ENCODE assay signal across 7 mouse cellular contexts in the genomic region with DNA sequence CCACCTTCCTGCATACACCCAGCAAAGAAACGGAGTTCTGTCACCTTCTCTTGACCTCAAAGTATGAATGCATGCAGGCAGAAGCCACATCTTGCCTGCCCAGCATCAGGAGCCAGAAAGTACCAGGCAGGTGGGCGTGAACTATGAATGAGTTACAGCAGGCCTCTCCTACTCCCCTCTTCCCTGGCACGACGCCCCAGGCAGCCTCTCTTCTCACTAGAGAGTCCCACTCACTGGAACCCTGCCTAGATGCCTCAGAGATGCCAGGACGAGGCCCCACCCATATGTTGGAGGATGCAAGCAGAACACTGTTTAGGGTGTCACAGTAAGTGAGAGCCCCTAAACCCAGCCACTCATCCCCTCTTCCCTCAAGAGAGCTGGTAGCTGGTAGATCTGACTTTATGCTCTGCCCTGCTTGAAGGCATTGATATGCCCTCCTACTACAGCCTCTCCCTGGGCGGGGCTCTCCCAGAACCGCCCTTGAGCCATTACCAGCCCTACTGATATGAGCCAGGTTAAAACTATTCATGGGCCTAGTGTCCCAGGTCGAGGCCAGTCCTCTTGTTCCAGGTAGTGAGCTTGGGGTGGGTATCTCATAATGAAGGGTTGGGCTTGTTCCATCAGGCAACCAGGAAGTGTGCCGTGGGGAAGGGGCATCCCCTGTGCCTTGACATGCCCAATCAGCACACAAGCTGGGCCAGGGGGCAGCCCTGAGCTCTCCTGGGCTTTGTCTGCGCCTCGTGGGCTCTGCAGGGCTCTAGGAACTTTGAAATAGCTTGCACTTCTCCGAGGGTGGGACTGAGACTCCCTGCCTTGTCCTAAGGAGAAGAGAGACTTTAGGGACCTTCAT. TPM values are rescaled to one million over a fixed set of nuclear protein-coding genes. Genes with fewer than 3 reads are reported as not detected.
DNase-seq lines count a peak whose midpoint lies in the region; ATAC-seq lines count a peak whose summit lies in the region.

No protein-coding gene starts in this region.

- no peak overlapping the region for H3K27ac ChIP-seq in midbrain, embryonic 16.5 days (ENCODE audit: low read length)
- no peak overlapping the region for H3K27ac ChIP-seq in midbrain, embryonic 14.5 days (replicated peaks; ENCODE audit: low read depth, low read length)
- peak overlapping the region; percentile 99 for H3K27ac ChIP-seq in liver, embryonic 13.5 days

- peak; percentile 30; the same call in 1 of the 2 replicates for ATAC-seq in midbrain, embryonic 16.5 days
- no peak for ATAC-seq in midbrain, embryonic 14.5 days (ENCODE audit: low FRiP score, low TSS enrichment)
- ATAC-seq in liver, embryonic 13.5 days (ENCODE audit: low read depth) = peak; percentile 85

- no peak overlapping the region for H3K4me2 ChIP-seq in midbrain, embryonic 16.5 days (ENCODE audit: low read length)
- H3K4me2 ChIP-seq in midbrain, embryonic 14.5 days (ENCODE audit: low read length) = no peak overlapping the region
- peak overlapping the region; percentile 62 for H3K4me2 ChIP-seq in liver, embryonic 13.5 days

- H3K9ac ChIP-seq in midbrain, embryonic 16.5 days (ENCODE audit: low read depth, low read length) = no peak overlapping the region
- H3K9ac ChIP-seq in midbrain, embryonic 14.5 days (replicated peaks; ENCODE audit: low read length) = no peak overlapping the region
- H3K9ac ChIP-seq in liver, embryonic 13.5 days = peak overlapping the region; percentile 73

- H3K4me1 ChIP-seq in midbrain, embryonic 16.5 days (ENCODE audit: control insufficient read depth, insufficient read depth, low read length) = peaks cover 3% of the 10 kb centered on the region
- no peaks in the 10 kb centered on the region for H3K4me1 ChIP-seq in midbrain, embryonic 14.5 days (ENCODE audit: control insufficient read depth, insufficient read depth, low read length)
- H3K4me1 ChIP-seq in erythroblast, embryonic 14.5 days (ENCODE audit: control insufficient read depth) = peaks cover 99% of the 10 kb centered on the region
- peaks cover 98% of the 10 kb centered on the region for H3K4me1 ChIP-seq in liver, embryonic 13.5 days (replicated peaks)

- DNase-seq in midbrain, embryonic 14.5 days = no peak
- peak; percentile 53 to 64 for DNase-seq in kidney, postnatal 25 days
- peak; percentile 77 for DNase-seq in liver, embryonic 13.5 days
- peak; percentile 92 to 93 for DNase-seq in right cerebral cortex, postnatal 36 days (ENCODE audit: low spot score in 2 of 2)
- DNase-seq in adrenal gland, postnatal 25 days = no peak

- H3K9me3 ChIP-seq in midbrain, embryonic 16.5 days (replicated peaks; ENCODE audit: control insufficient read depth, low read length, poor library complexity, severe bottlenecking) = no peaks in the 10 kb centered on the region
- no peaks in the 10 kb centered on the region for H3K9me3 ChIP-seq in midbrain, embryonic 14.5 days (ENCODE audit: control insufficient read depth, low read length)
- no peaks in the 10 kb centered on the region for H3K9me3 ChIP-seq in erythroblast, embryonic 14.5 days (ENCODE audit: control insufficient read depth, low read length)
- H3K9me3 ChIP-seq in liver, embryonic 13.5 days (replicated peaks) = no peaks in the 10 kb centered on the region

- H3K36me3 ChIP-seq in midbrain, embryonic 16.5 days (ENCODE audit: control insufficient read depth, insufficient read depth, low read length) = no peaks in the 10 kb centered on the region
- H3K36me3 ChIP-seq in midbrain, embryonic 14.5 days (ENCODE audit: control insufficient read depth, insufficient read depth, low read length) = peaks cover 39% of the 10 kb centered on the region
- H3K36me3 ChIP-seq in erythroblast, embryonic 14.5 days (ENCODE audit: control insufficient read depth) = peaks cover 100% of the 10 kb centered on the region
- H3K36me3 ChIP-seq in liver, embryonic 13.5 days = peaks cover 83% of the 10 kb centered on the region

- H3K27me3 ChIP-seq in midbrain, embryonic 16.5 days (ENCODE audit: control insufficient read depth, insufficient read depth, low read depth, low read length) = no peaks in the 10 kb centered on the region
- no peaks in the 10 kb centered on the region for H3K27me3 ChIP-seq in midbrain, embryonic 14.5 days (ENCODE audit: control insufficient read depth, insufficient read depth, low read length)
- H3K27me3 ChIP-seq in erythroblast, embryonic 14.5 days (ENCODE audit: control insufficient read depth) = no peaks in the 10 kb centered on the region
- H3K27me3 ChIP-seq in liver, embryonic 13.5 days = no peaks in the 10 kb centered on the region

- no peak overlapping the region for H3K4me3 ChIP-seq in midbrain, embryonic 16.5 days (ENCODE audit: low read depth, low read length)
- H3K4me3 ChIP-seq in midbrain, embryonic 14.5 days (replicated peaks; ENCODE audit: low read depth, low read length) = no peak overlapping the region
- H3K4me3 ChIP-seq in erythroblast, embryonic 14.5 days (replicated peaks) = peak overlapping the region; percentile 49
- H3K4me3 ChIP-seq in liver, embryonic 13.5 days (replicated peaks) = peak overlapping the region; percentile 24

- 83% methylated on average over 12 of the region's 12 CpGs for WGBS in midbrain, embryonic 16.5 days
- 86% methylated on average over 12 of the region's 12 CpGs for WGBS in midbrain, embryonic 14.5 days
- WGBS in liver, embryonic 13.5 days (ENCODE audit: insufficient replicate concordance) = 48% methylated on average over 12 of the region's 12 CpGs

RNA-seq across cellular contexts. Expression of gene Hs6st1, which starts 27.4 kb away (rescaled TPM):
- polyA plus RNA-seq in midbrain, embryonic 16.5 days (2015; fragmentation: Nextera tagmentation; extraction: Ambion mirVana) = 9.4 and 10.8 TPM in 2 replicates
- polyA plus RNA-seq in midbrain, embryonic 14.5 days (2014; fragmentation: Nextera tagmentation; extraction: Ambion mirVana) = 18.2 and 18.5 TPM in 2 replicates
- 19.5 and 20.5 TPM in 2 replicates for polyA plus RNA-seq in erythroblast, embryonic 14.5 days (2012)
- 4.6 and 6.1 TPM in 2 replicates for polyA plus RNA-seq in liver, embryonic 13.5 days (2015; fragmentation: Nextera tagmentation; extraction: Ambion mirVana)
- 140 and 171 TPM in 2 replicates for total RNA-seq in adrenal gland, postnatal 25 days (2021)

Comparison
In these comparisons a context has a peak if more than half of its experiments do, and no peak if none do; other contexts are left out.
1. H3K4me3 ChIP-seq: peak in erythroblast, embryonic 14.5 days (single experiment) and liver, embryonic 13.5 days (single experiment); none in midbrain, embryonic 16.5 days (single experiment) and midbrain, embryonic 14.5 days (single experiment).
2. DNase-seq: peak in kidney, postnatal 25 days (2 of 2), liver, embryonic 13.5 days (single experiment) and right cerebral cortex, postnatal 36 days (2 of 2); none in midbrain, embryonic 14.5 days (single experiment) and adrenal gland, postnatal 25 days (single experiment).